Mouse (Mus musculus) thymus, adult 2 months (tissue): ENCODE measurements around the gene Dusp8.

ENCODE experiments used
- CTCF ChIP-seq: fragments of 200-500 bp; IDR thresholded peaks from 2 replicates; pipeline ENCODE4 v1.5.1; 2012; ENCODE audit warnings: mild to moderate bottlenecking, control low read depth, low read length, moderate library complexity, borderline replicate concordance; ENCODE audit not compliant: control insufficient read depth, poor library complexity, insufficient read depth; ENCODE audit errors: extremely low read depth
- POLR2A ChIP-seq: fragments of 200-500 bp; IDR thresholded peaks from 2 replicates; pipeline ENCODE4 v1.6.1; 2012; ENCODE audit warnings: mild to moderate bottlenecking, low read length, control low read depth, moderate library complexity; ENCODE audit not compliant: control insufficient read depth, poor library complexity, insufficient read depth; ENCODE audit errors: extremely low read depth

- no peak for TF ChIP-seq POLR2A
- TF ChIP-seq CTCF, result no peak
Observed at GRCm38 (mm10) chr7:142079365-142079764, 16.3 kb downstream of the Dusp8 start.
